Mouse (Mus musculus) thymus, postnatal 4 days (tissue): ENCODE results near the gene Esm1.

ENCODE experiments used
- DNase-seq: peaks from one replicate; pipeline ENCODE4 v3.0.0; 2021

Esm1 gene

GRCm38 (mm10) chr13:113209624-113210023, at the start of gene Esm1:
Gene Esm1, plus strand, starts transcription at chr13:113209659.
- DNase-seq: peak; percentile 49

DNA sequence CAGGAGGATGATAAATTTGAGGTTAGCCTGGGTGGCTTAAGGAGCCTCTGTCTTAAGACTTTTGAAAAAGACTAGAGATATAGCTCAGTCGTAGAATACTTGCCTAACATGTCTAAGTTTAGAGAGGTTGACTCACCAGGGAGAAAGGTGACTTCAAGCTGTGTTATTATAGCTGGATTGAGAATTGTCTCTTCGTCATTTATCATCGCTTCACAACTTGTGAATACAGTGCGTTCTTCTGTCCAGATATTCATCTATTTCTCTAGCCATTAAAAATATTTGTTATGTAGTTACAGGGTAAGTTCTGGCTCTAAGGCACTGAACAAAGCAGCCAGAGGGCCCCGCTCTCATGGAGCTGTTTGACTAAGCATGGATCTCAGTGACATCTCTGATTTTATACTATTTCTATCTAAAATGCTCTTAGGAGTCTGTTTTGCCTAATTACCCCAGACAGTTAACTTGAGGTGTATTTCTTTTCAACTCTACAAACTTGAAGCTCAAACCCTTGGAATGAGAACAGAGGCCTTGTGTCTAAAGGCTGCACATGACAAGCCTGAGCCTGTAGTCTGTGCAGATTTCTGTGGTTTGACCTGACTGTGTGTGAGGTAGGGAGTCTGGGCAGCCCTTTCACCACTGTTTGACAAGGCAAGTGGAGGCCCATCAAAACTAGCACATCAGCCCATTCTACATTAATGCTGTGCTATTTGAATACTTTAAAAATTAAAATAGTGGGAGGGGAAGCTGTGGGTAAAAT, 45.0 kb upstream of the Esm1 start:
- no peak for DNase-seq

GRCm38 (mm10) chr13:113168018-113168534, 41.4 kb upstream of the Esm1 start:
- no peak for DNase-seq

DNA sequence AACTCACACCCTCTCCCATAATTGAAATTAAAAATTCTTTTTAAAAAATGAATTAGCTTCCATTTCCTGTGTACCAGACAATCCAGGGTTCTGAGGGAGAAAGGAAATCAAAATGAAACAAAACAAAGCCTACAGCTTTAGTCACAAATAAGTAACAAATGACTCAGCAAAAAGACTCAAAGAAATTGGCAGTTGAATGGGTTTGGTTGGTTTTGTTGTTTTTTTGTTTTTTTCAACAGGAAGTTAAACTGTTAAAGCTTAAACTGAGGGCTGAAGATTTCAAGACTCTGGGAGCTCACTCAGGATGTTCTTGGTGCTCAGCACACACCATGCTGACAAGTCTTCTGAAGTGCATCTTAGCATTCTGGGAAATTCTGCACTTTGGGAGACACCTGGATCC, 39.2 kb upstream of the Esm1 start:
- no peak for DNase-seq

GRCm38 (mm10) chr13:113174162-113174561, 35.3 kb upstream of the Esm1 start:
- DNase-seq: no peak

DNA sequence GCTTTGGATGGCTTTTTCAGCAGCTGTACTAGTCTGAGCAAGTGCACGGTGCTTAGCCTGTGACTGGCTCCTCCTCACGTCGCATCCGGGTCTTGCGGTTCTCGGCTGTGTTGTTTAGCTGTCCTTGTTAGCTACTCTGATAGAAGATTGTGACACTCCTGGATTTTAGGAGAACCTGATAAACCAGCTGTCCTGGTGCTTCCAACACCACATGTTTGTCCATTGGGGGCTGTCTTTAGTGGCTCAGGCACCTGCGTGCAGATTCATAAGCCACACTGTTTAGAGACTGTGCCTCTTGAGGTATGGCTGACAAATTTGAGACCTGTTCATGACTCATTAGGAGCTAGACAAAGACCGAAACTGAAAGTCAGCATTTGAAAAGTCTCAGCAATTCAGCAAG, 26.1 kb upstream of the Esm1 start:
- no peak for DNase-seq

DNA sequence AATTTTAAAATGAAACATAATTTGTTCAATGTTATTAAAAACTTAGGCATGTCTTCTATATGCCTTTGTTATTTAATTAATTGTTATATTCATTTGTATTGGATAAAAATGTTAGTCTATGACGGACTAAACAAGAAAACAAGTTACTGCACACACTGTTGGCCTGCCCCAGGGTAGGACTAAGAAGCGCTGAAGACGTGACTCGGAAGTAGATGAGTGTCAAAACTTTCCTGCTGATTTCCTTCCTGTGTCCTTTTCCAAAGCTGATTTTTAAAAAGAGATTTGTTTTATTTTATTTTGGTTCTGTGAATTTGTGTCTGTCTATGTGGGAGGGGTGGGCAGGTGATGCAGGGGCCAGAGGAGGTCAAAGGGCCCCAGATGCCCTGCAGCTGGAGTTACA, 25.7 kb upstream of the Esm1 start:
- DNase-seq: no peak

GRCm38 (mm10) chr13:113196808-113197674, 12.4 kb upstream of the Esm1 start:
- no peak for DNase-seq

DNA sequence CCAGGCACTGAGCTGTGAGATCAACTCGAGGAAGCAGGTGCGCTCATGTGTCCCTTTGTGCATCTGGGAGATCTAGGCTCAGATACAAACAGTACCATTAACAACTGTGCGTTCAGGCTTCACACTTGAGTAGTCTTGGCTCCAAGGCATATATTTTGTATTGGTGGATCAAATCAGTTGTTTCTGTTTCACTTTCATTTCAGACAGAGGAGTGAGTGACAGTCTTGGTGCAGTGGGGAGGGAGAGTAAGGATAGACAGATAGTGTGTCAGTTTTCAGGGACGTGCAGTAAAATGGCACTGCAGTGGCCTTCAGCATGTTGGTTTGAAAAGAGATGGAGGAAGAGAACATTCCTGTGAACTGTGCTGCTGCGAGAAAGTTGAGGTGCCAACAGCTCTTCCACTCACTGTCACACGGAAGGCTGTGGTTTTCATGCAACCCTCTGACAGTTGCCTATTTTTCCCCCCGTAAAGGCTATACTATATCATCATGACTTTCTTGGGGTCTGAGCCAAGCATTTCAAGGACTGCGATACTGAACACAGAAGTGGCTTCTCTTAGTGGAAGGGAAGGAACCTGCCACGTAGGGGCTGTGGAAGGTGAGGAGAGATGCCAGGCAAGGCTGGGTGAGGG, 11.5 kb upstream of the Esm1 start:
- peak; percentile 43 for DNase-seq

GRCm38 (mm10) chr13:113199331-113199730, 10.1 kb upstream of the Esm1 start:
- peak; percentile 21 for DNase-seq

DNA sequence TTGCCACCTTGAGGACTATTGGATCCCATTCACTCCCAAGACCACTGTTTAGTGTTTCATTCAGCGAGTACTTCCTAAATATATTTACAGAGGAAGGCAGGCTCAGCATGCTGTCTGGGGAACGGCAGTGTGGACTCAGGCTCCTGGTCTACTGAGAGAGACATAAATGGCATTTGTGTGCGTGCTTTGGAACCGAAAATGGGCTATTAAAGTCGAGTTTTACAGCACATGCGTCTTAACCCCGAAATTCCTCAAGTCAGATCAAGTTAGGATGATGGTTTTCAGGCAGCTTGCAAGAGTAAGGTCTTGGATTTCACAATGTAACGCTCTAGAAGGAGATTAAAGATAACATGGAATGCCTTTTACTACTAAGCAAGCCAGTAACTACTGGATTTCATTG, 8.7 kb upstream of the Esm1 start:
- DNase-seq: no peak

DNA sequence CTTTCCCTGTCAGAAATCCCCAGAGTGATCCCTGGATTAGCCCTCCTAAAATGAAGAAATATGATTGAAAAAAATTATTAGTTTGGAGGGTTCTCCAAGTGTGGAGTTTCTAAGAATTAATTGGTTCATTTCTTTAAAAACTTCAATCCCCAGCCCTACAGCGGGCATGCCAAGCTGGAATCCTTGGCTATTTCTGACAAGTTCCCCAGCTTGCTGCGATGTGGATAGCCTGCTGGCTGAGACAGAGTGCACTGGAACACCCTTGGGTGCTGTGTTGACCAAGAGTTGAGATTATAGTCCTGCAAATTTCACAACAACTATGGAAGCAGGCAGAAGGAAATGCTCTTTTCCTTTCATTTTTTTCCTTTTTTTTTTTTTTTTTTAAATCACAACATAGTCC, 7.8 kb upstream of the Esm1 start:
- DNase-seq: no peak

DNA sequence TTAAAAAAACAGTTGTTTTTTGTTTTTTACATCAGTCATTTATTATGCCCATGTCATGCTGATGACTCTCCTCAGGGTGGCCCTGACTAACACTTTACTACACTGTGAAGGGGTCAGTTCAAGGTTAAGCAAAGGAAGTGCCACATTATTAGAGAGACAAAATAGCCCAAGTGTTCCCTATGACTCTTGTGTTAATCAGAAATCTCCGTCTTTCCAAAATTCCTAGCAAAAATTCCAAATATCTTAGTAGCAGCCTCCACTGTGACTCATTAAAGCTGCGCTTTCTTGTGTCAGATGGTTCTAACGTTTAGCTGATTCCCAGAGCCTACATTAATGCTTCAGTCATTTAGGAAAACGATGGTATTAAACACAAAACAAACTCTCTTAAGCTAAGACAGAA, 7.3 kb upstream of the Esm1 start:
- DNase-seq: no peak

DNA sequence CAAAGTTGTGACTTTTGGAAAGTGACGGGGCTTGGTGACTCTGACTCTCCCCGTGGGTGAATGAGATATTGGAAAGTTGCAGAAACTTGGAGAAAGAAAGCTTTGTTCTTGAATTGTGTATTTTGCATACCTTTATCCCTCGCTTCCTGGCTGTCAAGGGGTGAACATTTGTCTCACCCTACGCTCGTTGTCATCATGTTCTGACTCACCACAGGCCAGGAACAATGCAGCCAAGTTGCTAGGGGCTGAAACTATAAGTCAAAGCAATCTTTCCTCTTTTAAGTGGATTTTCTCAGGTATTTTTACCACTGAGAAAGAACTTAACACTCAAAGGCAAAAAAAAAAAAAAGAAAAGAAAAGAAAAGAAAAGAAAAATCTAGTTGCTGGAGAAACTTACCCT, 6.3 kb upstream of the Esm1 start:
- no peak for DNase-seq

GRCm38 (mm10) chr13:113205346-113205745, 4.1 kb upstream of the Esm1 start:
- DNase-seq: no peak

GRCm38 (mm10) chr13:113211345-113211744, 1.9 kb downstream of the Esm1 start:
- DNase-seq: peak; percentile 28

DNA sequence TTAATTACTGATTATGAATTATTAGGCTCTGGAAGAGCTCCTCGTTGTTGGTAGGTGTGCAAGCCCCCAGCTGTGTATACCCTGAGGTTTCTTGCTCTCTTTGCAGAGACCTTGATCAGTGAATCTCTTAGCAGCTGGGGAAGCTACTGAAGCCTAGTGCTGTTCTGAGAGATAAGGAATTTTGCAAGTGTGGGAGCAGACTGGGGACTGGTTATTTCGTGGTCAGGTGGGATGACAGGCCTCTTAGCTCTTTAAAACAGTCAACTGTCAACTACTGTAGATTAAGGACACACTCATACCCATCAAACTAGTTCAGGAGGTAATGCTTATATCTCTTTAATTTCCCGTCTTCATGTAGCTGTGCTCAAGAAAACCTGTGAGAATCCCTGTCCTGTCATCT, 2.9 kb downstream of the Esm1 start:
- DNase-seq: no peak

DNA sequence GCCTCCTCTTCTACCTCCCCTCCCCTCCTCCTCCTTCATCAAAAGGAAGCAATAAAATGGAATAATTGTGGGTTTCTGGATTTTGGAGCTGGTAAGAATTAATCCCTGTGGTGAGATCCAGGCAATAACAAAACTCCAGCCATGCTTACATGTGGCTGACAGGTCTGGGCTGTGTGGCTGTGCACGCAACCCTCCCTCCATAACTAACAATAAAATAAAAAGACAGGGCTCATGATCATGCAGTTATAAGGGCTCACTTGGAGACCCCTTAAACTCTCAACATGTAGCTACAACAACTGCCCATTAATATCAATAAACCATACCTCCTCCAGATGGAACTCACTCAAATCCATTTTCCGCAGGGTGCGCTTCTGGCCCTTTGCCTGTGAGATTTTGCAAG, 4.4 kb downstream of the Esm1 start:
- no peak for DNase-seq

DNA sequence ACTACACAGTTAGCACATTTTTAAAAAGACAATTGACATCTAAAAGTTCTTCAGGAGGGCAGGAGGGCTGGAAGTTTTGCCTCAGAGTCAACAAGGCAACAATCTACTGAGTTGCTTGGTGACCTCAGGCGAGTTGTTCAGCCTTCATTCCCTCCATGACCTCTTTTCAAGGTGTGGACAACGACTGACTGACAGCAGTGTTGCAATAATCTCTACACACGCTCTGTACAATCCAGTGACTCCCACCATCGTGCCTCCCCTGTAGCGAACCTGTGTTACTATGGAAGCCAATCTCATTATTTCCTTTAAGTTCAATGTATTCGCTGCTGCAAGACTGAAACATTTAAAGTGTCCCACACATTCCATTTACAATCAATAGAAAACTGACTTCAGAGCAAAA, 12.4 kb downstream of the Esm1 start:
- DNase-seq: no peak

- DNase-seq: no peak
Observed at GRCm38 (mm10) chr13:113224105-113224504, 14.6 kb downstream of the Esm1 start.

- no peak for DNase-seq
Observed at GRCm38 (mm10) chr13:113225811-113226210, 16.4 kb downstream of the Esm1 start, which contains the start of gene Gzmk. Gene Gzmk, minus strand, starts transcription at chr13:113225908.

GRCm38 (mm10) chr13:113227076-113227475, 17.6 kb downstream of the Esm1 start:
- DNase-seq: no peak

GRCm38 (mm10) chr13:113227666-113228463, 18.4 kb downstream of the Esm1 start:
- peak; percentile 54 for DNase-seq
